Mouse (Mus musculus) testis, adult 2 months (tissue): Measurements from ENCODE around the gene Trim24.
"Not testable (repeated sequence)": the region's sequence is repeated elsewhere in the genome, so short reads cannot be mapped to it uniquely, and the experiment has no call there.

Experiments used
- CTCF ChIP-seq: fragments of 200-500 bp; IDR thresholded peaks from 2 replicates; pipeline ENCODE4 v1.5.1; 2012; ENCODE audit warnings: low read depth, mild to moderate bottlenecking, inconsistent platforms, low read length, moderate library complexity; ENCODE audit not compliant: control insufficient read depth, insufficient read depth, insufficient replicate concordance
- POLR2A ChIP-seq: fragments of 200-500 bp; IDR thresholded peaks from 2 replicates; pipeline ENCODE4 v1.6.1; 2012; ENCODE audit warnings: low read depth, mild to moderate bottlenecking, inconsistent platforms, low read length, moderate library complexity; ENCODE audit not compliant: control insufficient read depth

DNA sequence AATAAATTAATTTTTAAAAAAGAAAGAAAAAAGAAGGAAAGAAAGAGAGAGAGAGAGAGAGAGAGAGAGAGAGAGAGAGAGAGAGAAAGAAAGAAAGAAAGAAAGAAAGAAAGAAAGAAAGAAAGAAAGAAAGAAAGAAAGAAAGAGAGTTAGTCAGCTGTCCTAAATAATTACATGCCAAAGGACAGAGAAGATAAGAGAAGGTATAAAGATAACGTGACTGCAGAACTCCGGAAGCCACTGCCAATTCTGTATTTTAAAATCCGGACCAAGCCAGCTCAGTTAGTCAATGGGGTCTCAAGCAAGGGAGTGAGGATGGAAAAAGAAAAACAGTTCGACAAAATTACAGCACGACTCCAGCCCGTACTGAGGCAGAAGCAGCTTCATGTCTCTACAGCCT lies 25.7 kb upstream of the Trim24 start:
- TF ChIP-seq POLR2A, CTCF: not testable (repeated sequence)
